Mouse (Mus musculus): ENCODE data around the gene Hist1h1b. TPM values are rescaled to one million over a fixed set of nuclear protein-coding genes. Genes with fewer than 3 reads are reported as not detected.

Hist1h1b gene
- polyA plus RNA-seq, 1 experiment from 2014 or later = 23.4 TPM

DNA sequence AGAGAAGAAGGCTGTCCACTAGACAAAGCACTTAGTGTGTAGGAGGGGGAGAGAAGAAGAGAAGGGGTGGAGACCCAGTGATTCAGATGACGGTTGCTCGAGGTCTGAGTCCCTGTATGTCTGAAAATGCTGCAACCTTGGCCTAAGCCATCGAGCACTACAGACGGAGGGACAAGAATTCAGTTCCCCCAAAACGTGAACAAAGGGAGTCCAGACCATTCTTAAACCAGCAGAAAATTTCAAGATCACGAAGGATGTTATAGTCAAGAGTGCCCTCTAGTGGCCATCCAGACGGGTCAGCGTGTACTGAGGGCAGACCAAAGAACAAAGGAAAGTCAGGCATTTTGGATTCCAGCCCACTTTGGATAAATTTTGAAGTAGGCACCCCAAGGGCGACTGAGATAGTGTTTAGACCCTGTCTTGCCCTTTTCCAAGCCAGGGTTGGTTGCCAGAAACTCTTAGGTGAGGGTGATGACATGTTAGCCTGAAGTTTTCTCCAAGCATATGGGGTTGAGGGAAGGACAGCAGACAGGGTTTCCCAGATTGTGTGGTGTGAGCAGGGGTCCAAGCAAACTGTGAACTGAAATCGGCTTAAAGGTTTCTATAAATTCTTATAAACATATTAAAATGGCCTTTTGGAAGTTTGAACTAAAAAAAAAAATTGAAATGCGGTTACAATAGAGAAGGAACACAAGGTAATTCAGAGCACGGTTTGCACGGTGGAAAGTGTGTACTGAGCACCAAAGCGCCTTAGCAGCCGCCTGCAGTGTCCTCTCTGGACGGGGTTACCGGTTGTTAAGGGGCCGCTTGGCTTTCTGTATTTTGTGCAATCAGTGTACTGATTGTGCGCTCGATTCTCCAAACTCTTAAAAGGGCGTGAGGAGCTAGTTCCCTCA lies 46.2 kb downstream of the Hist1h1b start:
- peak overlapping the region; percentile 70 for H3K4me2 ChIP-seq (ENCODE audit: low read depth, low read length)

DNA sequence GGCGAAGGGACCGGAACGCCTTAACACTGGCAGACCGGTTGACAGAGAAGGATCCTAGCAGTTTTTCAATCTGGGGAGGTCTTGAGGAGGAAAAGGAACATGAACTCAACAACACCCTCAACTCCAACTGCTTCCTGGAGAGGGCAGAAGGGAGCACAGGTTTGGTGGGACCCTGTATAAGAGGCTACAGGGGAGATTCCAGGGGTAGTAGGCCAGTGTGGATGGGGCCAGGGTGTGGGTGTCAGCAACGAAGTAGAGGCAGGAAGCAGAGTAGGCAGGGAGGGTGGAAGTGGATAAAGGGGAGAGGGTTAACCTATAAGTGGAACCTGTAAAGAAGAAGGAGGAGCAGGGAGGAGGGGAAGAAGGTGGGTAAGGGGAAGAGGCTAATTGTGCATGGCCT lies 47.0 kb downstream of the Hist1h1b start:
- H3K4me2 ChIP-seq (ENCODE audit: low read depth, low read length) = no peak overlapping the region
- H3K27me3 ChIP-seq (ENCODE audit: control insufficient read depth, insufficient read depth, low read depth, low read length) = no peaks in the 10 kb centered on the region
- 70% methylated on average over 5 of the region's 5 CpGs for WGBS
- H3K36me3 ChIP-seq (ENCODE audit: control insufficient read depth, insufficient read depth, low read length) = no peaks in the 10 kb centered on the region
- peak overlapping the region; percentile 93 for H3K27ac ChIP-seq (ENCODE audit: low read length)
- H3K4me3 ChIP-seq (ENCODE audit: low read length) = no peak overlapping the region
- ATAC-seq (ENCODE audit: low read depth) = no peak
- peaks cover 3% of the 10 kb centered on the region; the same call in 1 of the 2 replicates for H3K4me1 ChIP-seq (replicated peaks; ENCODE audit: control insufficient read depth, insufficient read depth, low read length)
- H3K9ac ChIP-seq (ENCODE audit: low read length) = no peak overlapping the region
- no peaks in the 10 kb centered on the region for H3K9me3 ChIP-seq (ENCODE audit: control insufficient read depth, low read length)

More for the DNA sequence above, 46.2 kb downstream of the Hist1h1b start:
- Histone ChIP-seq H3K27me3 (ENCODE audit: control insufficient read depth, insufficient read depth, low read depth, low read length) (no peaks in the 10 kb centered on the region), H3K9me3 (ENCODE audit: control insufficient read depth, low read length) (no peaks in the 10 kb centered on the region), H3K9ac (ENCODE audit: low read length) (peak overlapping the region; percentile 68), H3K36me3 (ENCODE audit: control insufficient read depth, insufficient read depth, low read length) (no peaks in the 10 kb centered on the region), H3K4me3 (ENCODE audit: low read length) (peak overlapping the region; percentile 50), H3K27ac (ENCODE audit: low read length) (peak overlapping the region; percentile 93), H3K4me1 (replicated peaks; ENCODE audit: control insufficient read depth, insufficient read depth, low read length) (peaks cover 3% of the 10 kb centered on the region; the same call in 1 of the 2 replicates)
- WGBS = under 1% methylated on average over 21 of the region's 21 CpGs
- ATAC-seq (ENCODE audit: low read depth) = peak; percentile 84

Small RNA genes lying within 50 kb of the gene (microRNA-seq; reads per million reads assigned to microRNA genes)
- not detected for gene Gm19658
- not detected for gene Gm44346
- gene Gm44454 = not detected

Other genes with a start within 250 kb of the Hist1h1b start
- 5.8 and 6.3 TPM in 2 replicates for gene Zkscan8, start 249.5 kb downstream of the Hist1h1b start, polyA plus RNA-seq (2015; fragmentation: Nextera tagmentation; extraction: Ambion mirVana)
- 0.11 and 0.24 TPM in 2 replicates for gene Olfr1366, start 237.8 kb downstream of the Hist1h1b start, polyA plus RNA-seq (2015; fragmentation: Nextera tagmentation; extraction: Ambion mirVana)
- gene Olfr1535, start 220.7 kb downstream of the Hist1h1b start, polyA plus RNA-seq (2015; fragmentation: Nextera tagmentation; extraction: Ambion mirVana) = 0.04 TPM in 1 of 2 replicates, not detected in the other
- not detected in 2 replicates for gene Olfr1364, start 198.9 kb downstream of the Hist1h1b start, polyA plus RNA-seq (2015; fragmentation: Nextera tagmentation; extraction: Ambion mirVana)
- not detected in 2 replicates for gene Olfr1362, start 166.6 kb downstream of the Hist1h1b start, polyA plus RNA-seq (2015; fragmentation: Nextera tagmentation; extraction: Ambion mirVana)
- gene Olfr11, start 138.1 kb downstream of the Hist1h1b start, polyA plus RNA-seq (2015; fragmentation: Nextera tagmentation; extraction: Ambion mirVana) = not detected in 2 replicates
- not detected in 2 replicates for gene Olfr1361, start 117.2 kb downstream of the Hist1h1b start, polyA plus RNA-seq (2015; fragmentation: Nextera tagmentation; extraction: Ambion mirVana)
- not detected in 2 replicates for gene Olfr1360, start 103.2 kb downstream of the Hist1h1b start, polyA plus RNA-seq (2015; fragmentation: Nextera tagmentation; extraction: Ambion mirVana)
- not detected in 2 replicates for gene Olfr1359, start 82.5 kb downstream of the Hist1h1b start, polyA plus RNA-seq (2015; fragmentation: Nextera tagmentation; extraction: Ambion mirVana)
- gene Hist1h2bl, start 64.5 kb downstream of the Hist1h1b start, polyA plus RNA-seq (2015; fragmentation: Nextera tagmentation; extraction: Ambion mirVana) = 3.4 and 4.5 TPM in 2 replicates
- gene Hist1h2ai, start 64.2 kb downstream of the Hist1h1b start, polyA plus RNA-seq (2015; fragmentation: Nextera tagmentation; extraction: Ambion mirVana) = 33.0 and 45.8 TPM in 2 replicates
- 13.5 and 20.4 TPM in 2 replicates for gene Hist1h3h, start 63.0 kb downstream of the Hist1h1b start, polyA plus RNA-seq (2015; fragmentation: Nextera tagmentation; extraction: Ambion mirVana)
- 4.9 and 5.8 TPM in 2 replicates for gene Hist1h2bm, start 58.6 kb downstream of the Hist1h1b start, polyA plus RNA-seq (2015; fragmentation: Nextera tagmentation; extraction: Ambion mirVana)
- gene Hist1h4j, start 45.6 kb downstream of the Hist1h1b start, polyA plus RNA-seq (2015; fragmentation: Nextera tagmentation; extraction: Ambion mirVana) = 1.3 and 1.4 TPM in 2 replicates
- gene Hist1h4k, start 30.1 kb downstream of the Hist1h1b start, polyA plus RNA-seq (2015; fragmentation: Nextera tagmentation; extraction: Ambion mirVana) = 2.0 and 5.4 TPM in 2 replicates
- 31.5 and 35.8 TPM in 2 replicates for gene Hist1h2ak, start 26.8 kb downstream of the Hist1h1b start, polyA plus RNA-seq (2015; fragmentation: Nextera tagmentation; extraction: Ambion mirVana)
- gene Hist1h2bn, start 26.5 kb downstream of the Hist1h1b start, polyA plus RNA-seq (2015; fragmentation: Nextera tagmentation; extraction: Ambion mirVana) = 5.8 and 7.8 TPM in 2 replicates
- gene Hist1h3i, start 2.7 kb upstream of the Hist1h1b start, polyA plus RNA-seq (2015; fragmentation: Nextera tagmentation; extraction: Ambion mirVana) = 103 and 124 TPM in 2 replicates
- 1.8 and 5.1 TPM in 2 replicates for gene Hist1h2an, start 6.6 kb upstream of the Hist1h1b start, polyA plus RNA-seq (2015; fragmentation: Nextera tagmentation; extraction: Ambion mirVana)
- 1.0 and 1.2 TPM in 2 replicates for gene Hist1h2bp, start 6.8 kb upstream of the Hist1h1b start, polyA plus RNA-seq (2015; fragmentation: Nextera tagmentation; extraction: Ambion mirVana)
- gene Hist1h2bq, start 29.6 kb upstream of the Hist1h1b start, polyA plus RNA-seq (2015; fragmentation: Nextera tagmentation; extraction: Ambion mirVana) = 24.2 and 25.0 TPM in 2 replicates
- 3.4 TPM in 1 of 2 replicates, not detected in the other for gene Hist1h2ao, start 29.8 kb upstream of the Hist1h1b start, polyA plus RNA-seq (2015; fragmentation: Nextera tagmentation; extraction: Ambion mirVana)
- not detected in 2 replicates for gene Hist1h4m, start 31.1 kb upstream of the Hist1h1b start, polyA plus RNA-seq (2015; fragmentation: Nextera tagmentation; extraction: Ambion mirVana)
- gene Hist1h4n, start 51.6 kb upstream of the Hist1h1b start, polyA plus RNA-seq (2015; fragmentation: Nextera tagmentation; extraction: Ambion mirVana) = 19.0 and 22.4 TPM in 2 replicates
- gene Hist1h2ap, start 52.9 kb upstream of the Hist1h1b start, polyA plus RNA-seq (2015; fragmentation: Nextera tagmentation; extraction: Ambion mirVana) = 3,144 and 3,910 TPM in 2 replicates
- gene Hist1h2br, start 53.1 kb upstream of the Hist1h1b start, polyA plus RNA-seq (2015; fragmentation: Nextera tagmentation; extraction: Ambion mirVana) = 26.3 and 29.0 TPM in 2 replicates
- 7.9 and 12.5 TPM in 2 replicates for gene Zfp184, start 164.5 kb upstream of the Hist1h1b start, polyA plus RNA-seq (2015; fragmentation: Nextera tagmentation; extraction: Ambion mirVana)
- gene Pom121l2, start 200.6 kb upstream of the Hist1h1b start, polyA plus RNA-seq (2015; fragmentation: Nextera tagmentation; extraction: Ambion mirVana) = 0.16 and 0.18 TPM in 2 replicates
- gene Prss16, start 229.1 kb upstream of the Hist1h1b start, polyA plus RNA-seq (2015; fragmentation: Nextera tagmentation; extraction: Ambion mirVana) = 10.0 and 26.0 TPM in 2 replicates

All from lung, embryonic 16.5 days (tissue).